Mouse (Mus musculus) right cerebral cortex, postnatal 10 days (tissue): ENCODE data around the gene Lmtk2.
A peak's percentile ranks its signal among the peaks of the same experiment; 100 is the strongest.

Experiments
- DNase-seq, 2 experiments: peaks; one replicate each; pipeline ENCODE4 v3.0.0; 2021; ENCODE audit warnings: low spot score in 2 of 2

The Lmtk2 gene

GRCm38 (mm10) chr5:144109201-144109600 is 9.0 kb downstream of the Lmtk2 start:
- DNase-seq, result no peak

- no peak for DNase-seq
Measured at GRCm38 (mm10) chr5:144112574-144113438, 12.6 kb downstream of the Lmtk2 start.

GRCm38 (mm10) chr5:144114068-144114467 is 13.8 kb downstream of the Lmtk2 start:
- DNase-seq, result no peak

GRCm38 (mm10) chr5:144114970-144115627 is 14.9 kb downstream of the Lmtk2 start:
- no peak for DNase-seq

- no peak for DNase-seq
Measured at GRCm38 (mm10) chr5:144115628-144115977, 15.4 kb downstream of the Lmtk2 start.

GRCm38 (mm10) chr5:144118271-144118670 is 18.0 kb downstream of the Lmtk2 start:
- DNase-seq, result no peak

GRCm38 (mm10) chr5:144119286-144119685 is 19.1 kb downstream of the Lmtk2 start:
- no peak for DNase-seq

- DNase-seq, result no peak
Measured at GRCm38 (mm10) chr5:144121489-144121888, 21.3 kb downstream of the Lmtk2 start.

- DNase-seq, result no peak
Measured at GRCm38 (mm10) chr5:144125979-144126755, 25.9 kb downstream of the Lmtk2 start.

- DNase-seq, result no peak
Measured at GRCm38 (mm10) chr5:144143531-144143930, 43.3 kb downstream of the Lmtk2 start.

GRCm38 (mm10) chr5:144146898-144147297 is 46.7 kb downstream of the Lmtk2 start:
- DNase-seq, result no peak

GRCm38 (mm10) chr5:144149530-144149929 is 49.3 kb downstream of the Lmtk2 start:
- no peak for DNase-seq

- DNase-seq, result no peak
Measured at GRCm38 (mm10) chr5:144151270-144151669, 51.0 kb downstream of the Lmtk2 start.

- peak; percentile 66 to 78 for DNase-seq
Measured at GRCm38 (mm10) chr5:144154528-144154927, 54.3 kb downstream of the Lmtk2 start.

GRCm38 (mm10) chr5:144158604-144159003 is 58.4 kb downstream of the Lmtk2 start:
- DNase-seq, result peak; percentile 76 to 81

GRCm38 (mm10) chr5:144159137-144159536 is 58.9 kb downstream of the Lmtk2 start:
- no peak for DNase-seq

GRCm38 (mm10) chr5:144162080-144162812 is 62.0 kb downstream of the Lmtk2 start:
- no peak for DNase-seq

- no peak for DNase-seq
Measured at GRCm38 (mm10) chr5:144162813-144163517, 62.7 kb downstream of the Lmtk2 start.

GRCm38 (mm10) chr5:144165756-144166155 is 65.5 kb downstream of the Lmtk2 start:
- no peak for DNase-seq

GRCm38 (mm10) chr5:144169275-144169975 is 69.2 kb downstream of the Lmtk2 start:
- DNase-seq, result peak; percentile 63 to 68
